Mouse (Mus musculus): ENCODE measurements at regions not wholly inside any gene's neighbourhood (a gene's known extent, or its start where the extent isn't known, plus 50 kb on each side); places are given as distances from the start of the nearest gene placed in this dataset.
"Not testable (repeated sequence)": the region's sequence is repeated elsewhere in the genome, so short reads cannot be mapped to it uniquely, and the experiment has no call there.

GRCm38 (mm10) chr19:19770990-19771389 is 619.8 kb downstream of the Anxa1 start:
- DNase-seq (ENCODE audit: low spot score in 2 of 2) = no peak

- DNase-seq (ENCODE audit: low spot score in 2 of 2) = not testable (repeated sequence)
These were observed 639.1 kb upstream of the Rorb start for GRCm38 (mm10) chr19:19750069-19750599.

- no peak for DNase-seq (ENCODE audit: low spot score in 2 of 2)
These were observed 637.0 kb upstream of the Rorb start for GRCm38 (mm10) chr19:19747821-19748488.

- DNase-seq (ENCODE audit: low spot score in 2 of 2) = no peak
These were observed 608.9 kb upstream of the Rorb start for GRCm38 (mm10) chr19:19719939-19720338.
